8 mouse cellular contexts compared by ENCODE assay signal in the genomic region with DNA sequence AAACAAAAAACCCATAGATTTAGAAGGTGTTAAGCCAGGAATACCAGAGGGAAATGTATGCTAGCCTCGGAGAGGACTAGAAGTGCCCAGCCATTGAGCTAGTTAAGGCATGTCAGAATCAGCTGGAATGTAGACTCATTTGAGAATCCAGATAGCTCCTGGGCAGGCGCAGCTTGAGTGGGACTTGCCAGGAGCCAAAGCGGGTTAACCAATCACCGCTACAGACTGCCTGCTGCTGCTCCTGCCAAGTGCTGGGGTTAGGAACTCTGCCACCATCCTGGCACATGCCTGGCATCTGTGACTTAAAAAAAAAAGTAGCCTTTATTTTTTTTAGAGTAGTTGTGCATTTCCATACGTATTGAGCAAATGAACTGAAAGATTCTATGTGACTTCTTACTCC.
A peak's percentile ranks its signal among the peaks of the same experiment; 100 is the strongest.
DNase-seq lines count a peak whose midpoint lies in the region; ATAC-seq lines count a peak whose summit lies in the region.

No protein-coding gene starts in this region.

- intact Hi-C loops in heart, postnatal 36 days (cut with DNase I), result no loop called here

- no peak overlapping the region for H3K4me3 ChIP-seq in limb, embryonic 12.5 days (replicated peaks)
- H3K4me3 ChIP-seq in limb, embryonic 10.5 days, result no peak overlapping the region
- H3K4me3 ChIP-seq in forebrain, embryonic 14.5 days (ENCODE audit: low read depth, low read length), result no peak overlapping the region

- no peak for ATAC-seq in limb, embryonic 12.5 days (ENCODE audit: insufficient number of reproducible peaks, insufficient read depth, low FRiP score, low TSS enrichment, low read depth)
- ATAC-seq in forebrain, embryonic 14.5 days, result peak; percentile 52; the same call in 1 of the 2 replicates

- peaks cover 64% of the 10 kb centered on the region for H3K4me1 ChIP-seq in limb, embryonic 12.5 days (replicated peaks)
- peaks cover 68% of the 10 kb centered on the region for H3K4me1 ChIP-seq in limb, embryonic 10.5 days
- H3K4me1 ChIP-seq in forebrain, embryonic 14.5 days (ENCODE audit: control insufficient read depth, insufficient read depth, low read length), result peaks cover 4% of the 10 kb centered on the region

- no peak overlapping the region for H3K4me2 ChIP-seq in limb, embryonic 12.5 days
- no peak overlapping the region for H3K4me2 ChIP-seq in forebrain, embryonic 14.5 days (ENCODE audit: low read length)

- H3K27me3 ChIP-seq in limb, embryonic 12.5 days, result peaks cover 14% of the 10 kb centered on the region
- peaks cover 37% of the 10 kb centered on the region for H3K27me3 ChIP-seq in limb, embryonic 10.5 days (ENCODE audit: low read depth, poor library complexity, severe bottlenecking)
- H3K27me3 ChIP-seq in forebrain, embryonic 14.5 days (replicated peaks; ENCODE audit: control insufficient read depth, insufficient read depth, low read length), result no peaks in the 10 kb centered on the region

- 81% methylated on average over 5 of the region's 5 CpGs for WGBS in limb, embryonic 12.5 days
- WGBS in limb, embryonic 10.5 days, result 88% methylated on average over 5 of the region's 5 CpGs
- WGBS in forebrain, embryonic 14.5 days, result 59% methylated on average over 5 of the region's 5 CpGs

- DNase-seq in cerebellum, adult 9-11 months, result peak; percentile 24
- DNase-seq in cerebellum, adult 18-20 months, result no peak
- no peak for DNase-seq in limb, embryonic 10.5 days (ENCODE audit: low spot score)
- peak; percentile 63 for DNase-seq in forebrain, embryonic 14.5 days (ENCODE audit: low spot score)
- DNase-seq in heart, postnatal 36 days, result peak; percentile 44 to 47
- DNase-seq in testis, postnatal 10 days (ENCODE audit: low spot score), result no peak
- no peak for DNase-seq in retina, postnatal 1 day

- 0 out of 2 replicates have a peak overlapping the region, but pooled peaks have one; percentile 17 for H3K27ac ChIP-seq in limb, embryonic 12.5 days
- H3K27ac ChIP-seq in limb, embryonic 10.5 days, result no peak overlapping the region
- H3K27ac ChIP-seq in forebrain, embryonic 14.5 days (ENCODE audit: low read depth, low read length), result no peak overlapping the region

- H3K9me3 ChIP-seq in limb, embryonic 12.5 days, result no peaks in the 10 kb centered on the region
- H3K9me3 ChIP-seq in limb, embryonic 10.5 days (replicated peaks), result no peaks in the 10 kb centered on the region
- no peaks in the 10 kb centered on the region for H3K9me3 ChIP-seq in forebrain, embryonic 14.5 days (replicated peaks; ENCODE audit: control insufficient read depth, low read length)

- H3K9ac ChIP-seq in limb, embryonic 12.5 days (replicated peaks), result no peak overlapping the region
- H3K9ac ChIP-seq in forebrain, embryonic 14.5 days (ENCODE audit: low read length), result no peak overlapping the region

- no peaks in the 10 kb centered on the region for H3K36me3 ChIP-seq in limb, embryonic 12.5 days
- H3K36me3 ChIP-seq in limb, embryonic 10.5 days, result peaks cover 2% of the 10 kb centered on the region; the same call in 1 of the 2 replicates
- H3K36me3 ChIP-seq in forebrain, embryonic 14.5 days (ENCODE audit: control insufficient read depth, insufficient read depth, low read length), result no peaks in the 10 kb centered on the region

Comparison
In these comparisons a context has a peak if more than half of its experiments do, and no peak if none do; other contexts are left out.
1. DNase-seq: peak in cerebellum, adult 9-11 months (single experiment), forebrain, embryonic 14.5 days (single experiment) and heart, postnatal 36 days (2 of 2); none in cerebellum, adult 18-20 months (0 of 2), limb, embryonic 10.5 days (single experiment), testis, postnatal 10 days (single experiment) and retina, postnatal 1 day (single experiment).